Mouse (Mus musculus) brain, adult 2 months (tissue): ENCODE results near the gene Mob2.

ENCODE experiments used
- DNase-seq: peaks from one replicate; pipeline ENCODE4 v3.0.0; 2011; ENCODE audit warnings: low read depth, low spot score

Mob2 gene

GRCm38 (mm10) chr7:142060931-142061565, at the start of gene Mob2:
Gene Mob2, minus strand, starts transcription at chr7:142061065.
- DNase-seq = peak; percentile 95

DNA sequence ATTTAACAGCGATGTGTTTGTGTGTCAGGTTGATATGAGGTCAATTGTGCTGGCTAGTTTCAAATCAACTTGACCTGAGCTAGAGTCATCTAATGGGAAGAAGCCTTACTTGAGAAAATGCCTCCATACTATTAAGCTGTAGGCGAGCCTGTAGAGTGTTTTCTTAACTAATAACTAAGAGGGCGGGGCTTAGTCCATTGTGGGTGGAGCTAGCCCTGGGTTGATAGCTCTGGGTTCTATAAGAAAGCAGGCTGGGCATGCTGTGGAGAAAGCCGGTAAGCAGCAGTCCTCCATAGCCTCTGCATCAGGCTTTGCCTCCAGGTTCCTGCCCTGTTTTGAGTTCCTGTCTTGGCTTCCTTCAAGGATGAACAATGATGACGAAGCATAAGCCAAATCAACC, 43.9 kb upstream of the Mob2 start:
- no peak for DNase-seq

- DNase-seq = peak; percentile 96
Observed at GRCm38 (mm10) chr7:142097776-142098175, 36.9 kb upstream of the Mob2 start.

DNA sequence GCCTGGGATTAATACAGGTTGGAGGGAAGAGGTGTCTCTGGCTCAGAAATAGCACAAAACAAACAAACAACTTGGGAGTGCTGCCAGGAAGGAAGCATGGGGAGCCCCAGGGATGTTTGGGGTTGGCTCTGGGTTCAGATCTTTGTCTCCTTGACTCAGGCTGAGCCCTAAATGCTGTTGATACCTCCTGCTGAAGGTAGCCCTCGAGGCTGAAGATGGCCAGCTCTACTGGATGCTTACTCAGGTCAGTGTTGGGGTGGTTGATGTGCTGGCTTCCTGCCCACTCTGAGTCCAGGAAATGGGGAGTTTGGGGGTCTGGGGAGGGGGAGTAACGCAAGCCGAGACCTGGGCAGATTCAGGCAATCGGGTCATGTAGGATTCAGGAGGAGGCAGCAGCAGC, 35.8 kb upstream of the Mob2 start:
- no peak for DNase-seq

DNA sequence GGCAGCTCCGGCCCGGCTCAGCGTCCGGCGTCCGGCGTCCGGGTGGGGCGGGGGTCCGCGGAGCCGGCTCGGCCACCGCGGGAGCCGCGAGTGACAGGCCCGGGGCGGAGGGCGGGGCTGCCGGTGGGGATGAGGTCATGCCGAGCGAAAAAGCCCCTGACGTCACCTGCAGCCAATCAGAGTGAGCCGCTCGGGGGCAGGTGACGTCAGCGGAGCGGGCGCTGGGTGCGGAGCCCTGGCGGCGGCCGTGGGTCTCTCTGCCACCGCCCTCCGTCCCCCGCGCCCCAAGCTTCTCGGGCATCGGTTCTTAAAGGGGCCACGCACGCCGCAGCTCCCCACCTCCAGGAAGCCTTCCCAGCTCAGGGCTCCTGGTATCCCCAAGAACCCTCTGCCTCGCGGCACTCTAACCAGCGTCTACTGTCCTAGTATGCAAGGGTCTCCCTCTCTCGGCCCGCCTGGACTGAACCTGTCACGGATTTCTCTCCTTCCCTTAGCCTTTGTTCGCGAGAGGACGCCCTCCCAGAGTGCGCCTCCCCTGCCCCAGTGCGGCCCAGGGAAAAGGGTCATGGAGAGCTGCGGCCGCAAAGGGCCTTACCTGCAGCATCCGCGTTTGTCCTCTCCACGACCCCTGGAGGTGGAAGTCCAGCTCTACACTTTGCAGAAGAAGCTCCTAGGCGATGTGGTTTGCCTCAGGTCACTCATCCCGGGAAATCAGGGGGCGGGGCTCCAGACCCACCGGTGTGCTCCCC, 34.5 kb upstream of the Mob2 start, which contains the start of gene Dusp8:
Gene Dusp8, minus strand, starts transcription at position 661 of the 749 bp plus-strand sequence.
- DNase-seq = peak; percentile 98

DNA sequence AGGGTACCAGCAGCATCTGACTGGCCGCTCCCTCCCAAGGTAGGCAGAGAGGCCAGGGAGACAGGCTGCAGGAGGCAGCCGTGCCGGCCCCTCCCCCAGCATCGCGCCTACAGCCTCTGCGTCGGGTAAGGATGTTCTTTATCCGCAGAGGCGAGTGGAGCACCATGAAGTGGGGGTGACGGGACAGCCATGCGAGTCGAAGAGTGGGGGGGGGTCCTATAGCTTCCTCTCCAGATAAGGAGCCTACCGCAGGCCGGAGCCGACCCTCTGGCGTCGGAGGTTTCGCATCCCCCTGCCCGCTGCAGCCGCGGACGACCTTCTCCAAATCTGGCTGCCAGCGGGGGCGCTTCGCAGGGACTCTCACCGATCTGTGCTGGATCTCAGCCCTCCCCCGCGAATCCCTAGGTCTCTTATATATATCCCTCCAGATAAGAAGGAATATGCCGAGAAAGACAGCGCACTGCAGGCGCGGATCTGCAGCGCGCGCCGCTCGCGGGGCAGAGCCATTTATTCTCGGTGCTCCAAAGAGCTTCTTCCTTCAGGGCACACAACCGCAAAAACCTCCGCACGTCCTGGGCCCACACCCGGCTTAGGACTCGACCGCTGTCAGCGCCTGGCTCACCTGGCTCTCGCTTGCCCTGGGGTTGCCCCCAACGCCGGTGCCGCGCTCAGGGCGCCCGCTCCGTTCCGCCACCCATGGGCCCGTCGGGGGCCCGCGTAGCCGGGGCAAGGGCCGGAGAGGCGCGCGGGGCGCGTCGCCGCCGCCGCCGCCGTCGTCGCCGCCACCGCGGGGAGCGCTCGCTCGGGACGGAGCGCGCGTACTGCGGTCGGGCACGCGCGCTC, 33.7 kb upstream of the Mob2 start:
- DNase-seq = peak; percentile 86

DNA sequence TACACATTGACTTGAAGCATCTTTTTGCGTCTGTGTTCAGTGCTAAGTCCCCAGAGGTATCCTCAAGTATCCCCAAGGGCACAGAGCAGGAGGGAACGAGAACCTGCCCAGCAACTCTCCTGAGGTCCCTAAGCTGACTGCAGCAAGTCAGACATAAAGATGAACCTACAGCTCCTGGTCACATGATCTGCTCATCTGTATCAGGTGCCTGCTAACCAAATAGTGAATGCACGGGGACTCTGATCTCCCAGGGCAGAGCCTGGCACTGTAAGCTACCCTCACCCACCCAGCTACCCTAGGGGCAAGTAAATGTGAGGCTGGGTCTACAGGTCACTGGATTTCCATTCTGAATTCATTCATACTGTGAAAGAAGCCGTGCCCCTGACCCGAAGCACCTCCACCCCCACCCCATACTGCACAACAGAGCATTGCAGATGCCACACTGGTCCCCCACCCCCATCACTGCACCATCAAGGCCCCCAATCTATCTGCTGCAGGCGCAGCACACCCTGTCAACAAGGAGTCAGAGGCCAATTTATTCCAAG, 32.9 kb upstream of the Mob2 start:
- DNase-seq = peak; percentile 46

- DNase-seq = peak; percentile 16
Observed at GRCm38 (mm10) chr7:142092991-142093390, 32.1 kb upstream of the Mob2 start.

DNA sequence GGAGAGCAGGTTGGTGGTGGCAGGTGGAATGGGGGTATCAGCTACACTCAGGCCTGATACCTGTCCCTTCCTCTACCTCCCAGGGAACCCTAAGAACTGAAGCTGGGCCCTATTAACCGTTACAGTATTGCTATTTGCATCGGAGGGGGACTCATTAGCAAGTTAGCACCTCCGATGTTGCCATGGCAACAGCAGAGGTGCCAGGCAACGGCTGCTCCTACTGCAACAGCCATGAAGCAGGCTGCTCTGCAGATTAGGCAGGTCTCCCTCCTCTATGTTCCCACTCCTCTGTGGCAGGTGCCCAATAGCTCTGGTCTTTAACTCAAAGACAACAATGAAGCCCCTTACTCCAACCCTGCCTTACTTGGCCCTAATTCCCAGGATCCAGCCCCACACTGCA, 31.0 kb upstream of the Mob2 start:
- peak; percentile 86 for DNase-seq

DNA sequence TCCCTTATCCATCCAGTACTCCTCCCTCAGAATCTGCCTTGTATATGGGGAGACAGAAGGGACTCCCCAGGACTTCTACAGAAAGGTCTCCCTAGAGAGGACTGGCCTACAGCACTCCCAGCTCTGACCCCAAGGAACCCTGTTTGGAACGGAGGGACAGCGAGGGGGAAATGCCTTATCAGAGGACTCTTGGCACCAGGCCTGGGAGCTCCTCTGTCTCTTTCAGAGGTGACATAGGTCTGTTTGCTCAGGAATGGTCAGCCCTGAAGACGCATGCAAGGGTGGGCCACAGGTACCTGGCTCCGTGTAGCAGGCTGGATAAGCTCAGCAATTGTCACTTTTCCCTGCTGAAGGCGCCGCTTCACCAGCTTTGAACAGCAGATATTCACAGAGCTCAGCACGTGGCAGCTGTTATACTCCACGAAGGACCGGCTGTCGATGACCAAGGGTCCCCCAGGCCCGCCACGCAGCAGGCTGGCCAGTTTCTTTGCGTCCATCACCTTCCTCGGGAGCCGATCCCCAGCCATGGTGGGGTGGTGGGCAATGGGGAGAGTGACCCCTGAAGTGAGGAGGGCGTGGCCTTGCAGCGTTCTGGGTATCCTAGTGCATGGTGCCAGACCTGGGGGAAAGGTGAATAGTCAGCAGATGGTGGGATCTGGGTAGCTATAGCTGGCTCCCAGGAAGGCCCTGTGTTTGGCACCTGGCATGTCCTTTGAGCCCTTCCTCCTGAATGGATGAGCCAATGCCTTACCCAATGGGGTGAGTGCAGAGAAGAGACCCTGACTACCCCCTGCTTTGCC, 29.0 kb upstream of the Mob2 start:
- DNase-seq = no peak

GRCm38 (mm10) chr7:142088886-142089285, 28.0 kb upstream of the Mob2 start:
- DNase-seq = peak; percentile 90

DNA sequence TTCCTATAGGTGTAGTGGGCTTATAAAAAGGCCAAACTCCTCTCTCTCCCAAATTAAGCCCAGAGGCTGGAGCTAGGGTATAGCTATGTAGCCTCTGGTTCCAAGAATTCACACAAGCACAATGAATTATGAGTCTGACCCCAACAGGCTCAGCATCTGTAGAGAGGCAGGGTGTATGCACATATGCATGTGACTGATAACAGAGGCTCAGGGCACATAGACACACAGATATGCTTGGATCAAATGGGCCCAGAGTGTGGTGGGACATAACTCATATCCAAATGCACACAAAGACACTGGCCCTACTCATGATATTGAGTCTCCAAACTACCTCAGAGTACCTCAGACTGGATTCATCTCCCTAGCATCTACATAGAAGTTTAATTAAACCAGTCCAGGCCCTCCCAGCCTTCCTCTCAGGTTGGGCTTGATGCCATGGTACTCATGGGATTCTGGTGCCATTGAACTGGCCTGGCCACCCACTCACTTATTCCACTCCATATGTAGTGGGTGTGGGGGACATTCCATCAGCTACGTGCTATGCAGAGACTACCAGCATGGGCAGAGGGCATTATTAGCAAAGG, 26.3 kb upstream of the Mob2 start:
- DNase-seq = no peak

- no peak for DNase-seq
Observed at GRCm38 (mm10) chr7:142086159-142086905, 25.5 kb upstream of the Mob2 start.

DNA sequence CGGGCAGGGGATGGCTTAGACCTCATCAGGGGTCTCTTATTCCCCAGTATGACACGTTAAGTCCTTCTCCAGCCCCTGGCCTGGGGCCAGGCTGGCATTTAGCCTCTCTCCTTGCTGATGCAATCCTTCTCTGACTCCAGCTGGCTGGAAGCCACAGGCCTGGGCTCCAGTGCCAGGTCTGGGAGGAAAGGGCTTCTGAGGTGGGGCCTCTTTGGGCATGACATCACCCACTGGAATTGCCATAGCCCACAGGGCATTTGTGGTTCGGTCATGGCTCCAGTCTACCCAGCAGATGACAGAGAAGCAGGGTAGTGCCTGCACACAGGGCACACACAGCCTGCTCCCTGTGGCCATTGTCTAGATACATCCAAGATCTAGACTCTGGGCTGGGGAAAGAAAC, 24.0 kb upstream of the Mob2 start:
- peak; percentile 86 for DNase-seq

- DNase-seq = peak; percentile 63
Observed at GRCm38 (mm10) chr7:142084395-142084794, 23.5 kb upstream of the Mob2 start.

- peak; percentile 70 for DNase-seq
Observed at GRCm38 (mm10) chr7:142083588-142084317, 22.9 kb upstream of the Mob2 start.

DNA sequence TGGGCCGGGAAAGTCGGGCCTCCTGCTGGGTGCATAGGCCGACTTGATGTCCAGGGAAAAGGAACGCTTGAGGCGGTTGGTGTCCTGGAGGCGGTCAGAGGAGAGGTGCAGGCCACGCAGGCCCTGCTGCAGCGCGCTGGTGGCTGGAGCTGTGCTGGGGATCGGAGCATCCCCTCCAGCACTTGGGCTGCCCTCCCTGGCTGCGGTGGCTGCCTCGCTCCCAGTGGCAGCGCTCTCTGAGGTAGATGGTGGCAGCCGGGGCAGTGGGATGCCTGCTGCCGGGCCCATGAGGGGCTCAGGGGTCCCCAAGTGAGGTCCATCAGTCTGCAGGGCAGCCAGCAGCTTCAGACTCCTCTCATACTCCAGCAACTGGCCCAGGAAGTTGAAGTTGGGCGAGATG, 21.7 kb upstream of the Mob2 start:
- DNase-seq = no peak

DNA sequence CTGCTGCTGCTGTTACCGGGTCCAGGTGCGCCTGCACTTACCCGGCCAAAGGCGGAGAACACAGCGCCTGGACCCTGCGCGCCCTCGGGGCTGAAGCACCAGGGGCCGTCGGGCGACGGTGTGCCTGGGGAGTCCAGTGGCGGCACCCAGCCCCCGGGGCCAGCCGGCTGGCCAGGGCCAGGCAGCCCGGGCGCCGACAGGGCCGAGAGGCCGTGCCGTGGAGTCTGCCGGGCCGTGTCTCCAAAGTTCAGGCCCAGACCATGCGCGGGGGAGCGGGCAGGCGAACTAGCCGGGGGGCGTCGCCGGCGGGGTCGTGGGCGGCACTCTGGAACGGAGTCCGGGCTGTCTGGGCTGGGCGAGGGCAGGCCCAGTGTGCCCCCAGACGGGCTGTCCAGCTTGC, 21.3 kb upstream of the Mob2 start:
- DNase-seq = no peak

DNA sequence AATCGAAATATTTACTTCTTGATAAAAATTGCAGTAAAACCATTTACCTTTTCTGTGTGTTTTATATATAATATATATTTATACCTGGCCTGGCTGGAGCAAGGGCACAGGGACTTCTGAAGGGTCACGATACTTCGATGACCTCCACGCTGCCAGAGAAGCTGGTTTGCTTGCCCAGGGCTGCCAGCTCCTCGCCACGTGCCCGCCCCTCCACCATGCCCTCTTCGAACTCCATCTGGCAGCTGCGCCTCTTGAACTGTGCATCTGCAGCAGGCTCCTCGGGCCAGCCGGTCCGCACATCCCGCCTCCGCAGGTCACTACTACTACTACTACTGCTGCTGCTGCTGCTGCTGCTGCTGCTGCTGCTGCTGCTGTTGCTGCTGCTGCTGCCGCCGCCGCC, 20.9 kb upstream of the Mob2 start:
- DNase-seq = peak; percentile 33
